Mouse (Mus musculus) cerebellum, adult 11-12 months (tissue): ENCODE measurements around the gene Pla2r1.
A peak's percentile ranks its signal among the peaks of the same experiment; 100 is the strongest.

Source experiments
- DNase-seq: peaks from one replicate; pipeline ENCODE4 v3.0.0; 2022

Gene Pla2r1

GRCm38 (mm10) chr2:60401694-60402093 lies 151.4 kb downstream of the Pla2r1 start:
- DNase-seq: no peak

DNA sequence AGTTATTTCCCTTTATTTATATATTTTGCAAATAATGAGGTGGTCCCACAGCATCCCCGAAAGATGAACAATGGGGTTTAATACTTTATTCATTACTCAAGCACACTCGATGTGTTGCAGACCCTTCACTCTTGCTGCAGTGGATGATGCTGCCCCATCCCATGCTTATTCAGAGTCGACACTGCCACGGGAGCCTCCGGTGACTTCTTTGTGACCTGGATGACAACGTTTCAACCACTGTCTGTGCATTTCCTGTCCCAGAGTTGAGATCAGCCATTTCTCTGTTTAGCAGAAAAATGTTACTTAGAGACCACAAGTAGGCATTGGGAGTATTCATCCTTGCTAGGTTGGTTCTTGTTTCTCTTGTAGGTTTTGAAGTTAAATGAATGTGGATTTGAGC lies 159.3 kb downstream of the Pla2r1 start:
- DNase-seq: no peak

DNA sequence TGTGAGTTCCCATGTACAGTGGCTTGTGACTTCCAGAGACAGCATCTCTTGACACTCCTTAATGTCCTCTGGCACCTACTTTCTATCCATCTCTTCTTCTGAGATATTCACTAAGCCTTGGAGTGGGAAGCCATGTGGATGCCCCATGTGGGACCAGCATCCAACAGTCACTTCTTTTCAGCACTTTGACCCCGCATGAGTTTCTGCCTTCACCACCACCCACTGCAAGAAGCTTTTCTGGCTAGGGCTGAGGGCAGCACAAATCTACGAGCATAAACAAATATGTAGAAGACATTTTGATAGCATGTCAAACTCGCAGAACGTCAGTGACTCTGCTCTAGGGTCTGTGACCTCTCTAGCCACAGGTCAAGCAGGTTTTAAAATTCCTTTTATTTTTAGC lies 160.8 kb downstream of the Pla2r1 start:
- DNase-seq: no peak

- no peak for DNase-seq
Observed at GRCm38 (mm10) chr2:60387363-60387762, 165.7 kb downstream of the Pla2r1 start.

GRCm38 (mm10) chr2:60386835-60387234 lies 166.3 kb downstream of the Pla2r1 start:
- no peak for DNase-seq

DNA sequence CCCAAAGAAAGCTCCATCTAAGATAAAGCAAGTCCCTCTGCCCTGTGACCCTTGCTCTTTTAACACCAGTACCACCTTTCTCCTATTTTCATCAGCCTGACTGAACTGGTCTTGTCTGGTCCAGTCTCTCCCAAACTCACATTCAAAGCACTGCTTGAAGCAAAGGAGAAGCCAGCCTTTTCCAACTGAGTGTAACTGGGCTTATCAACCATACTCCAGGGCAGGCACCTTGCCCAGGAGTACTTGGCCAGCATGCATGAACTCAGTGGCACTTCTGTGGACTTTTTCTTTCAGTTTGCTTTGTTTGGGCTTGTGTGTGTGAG lies 168.4 kb downstream of the Pla2r1 start:
- DNase-seq: no peak

- no peak for DNase-seq
Observed at GRCm38 (mm10) chr2:60384083-60384762, 168.9 kb downstream of the Pla2r1 start.

DNA sequence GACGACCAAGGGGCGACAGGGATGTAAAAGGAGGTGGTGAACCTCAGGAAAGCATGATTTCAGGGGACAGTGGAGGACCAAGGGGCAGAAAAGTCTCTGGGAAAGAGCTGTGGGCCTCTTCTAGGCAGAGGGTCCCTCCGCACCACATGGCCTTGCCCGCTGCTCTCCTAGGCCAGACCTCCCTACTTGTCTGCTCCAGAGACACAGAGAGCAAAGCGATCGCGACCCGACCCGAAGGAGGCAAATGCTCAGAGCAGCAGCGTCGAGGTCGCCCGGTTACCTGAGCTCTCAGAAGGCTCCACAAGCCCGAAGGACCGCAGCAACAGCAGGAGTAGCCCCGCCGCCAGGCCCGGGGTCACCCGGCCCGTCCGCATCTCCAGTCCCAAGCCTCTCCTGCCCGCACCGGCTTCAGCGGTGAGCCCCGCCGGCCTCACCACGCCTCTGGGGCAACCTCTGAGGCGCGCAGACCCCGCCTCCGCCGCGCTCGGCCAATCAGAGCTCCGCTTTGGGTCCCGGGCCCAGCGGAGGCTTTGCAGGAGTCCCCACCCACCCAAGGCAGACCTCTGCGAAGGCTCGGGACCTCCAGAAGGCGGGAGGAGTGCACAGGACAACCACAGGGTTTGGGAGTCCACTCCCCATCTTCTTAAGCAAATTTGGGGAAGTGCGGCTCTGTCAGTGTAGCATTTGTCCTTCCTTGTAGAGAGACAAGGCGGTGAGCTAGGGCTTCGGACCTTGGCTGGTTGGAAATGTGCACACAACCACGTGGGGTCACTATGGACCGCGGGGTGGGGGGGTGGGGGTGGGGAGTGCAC lies 170.0 kb downstream of the Pla2r1 start, which contains the start of gene Ly75:
Gene Ly75 (minus strand): TSS at position 446 of the 812 bp plus-strand sequence.
- peak; percentile 47 for DNase-seq

- no peak for DNase-seq
Observed at GRCm38 (mm10) chr2:60382346-60382745, 170.8 kb downstream of the Pla2r1 start.

DNA sequence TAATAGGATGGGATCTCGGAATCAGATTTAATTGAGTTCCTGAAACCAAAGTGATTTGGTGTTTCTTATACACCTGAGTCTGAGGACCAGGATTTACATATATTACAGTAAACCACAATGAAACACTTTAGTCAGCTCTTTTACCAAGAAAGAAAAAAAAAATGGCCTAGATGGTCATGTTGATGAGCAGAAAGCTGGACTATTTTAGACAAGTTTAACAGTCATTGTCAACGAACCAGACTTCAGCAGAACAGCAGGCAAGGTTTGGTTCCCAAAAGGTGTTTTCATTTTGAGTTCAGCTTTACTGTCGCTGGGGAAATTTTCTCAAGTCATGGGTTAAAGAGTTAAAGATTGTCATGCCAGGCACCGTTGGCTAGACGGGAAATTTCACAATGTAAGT lies 175.8 kb downstream of the Pla2r1 start:
- DNase-seq: no peak

GRCm38 (mm10) chr2:60375608-60376107 lies 177.4 kb downstream of the Pla2r1 start:
- DNase-seq: no peak

DNA sequence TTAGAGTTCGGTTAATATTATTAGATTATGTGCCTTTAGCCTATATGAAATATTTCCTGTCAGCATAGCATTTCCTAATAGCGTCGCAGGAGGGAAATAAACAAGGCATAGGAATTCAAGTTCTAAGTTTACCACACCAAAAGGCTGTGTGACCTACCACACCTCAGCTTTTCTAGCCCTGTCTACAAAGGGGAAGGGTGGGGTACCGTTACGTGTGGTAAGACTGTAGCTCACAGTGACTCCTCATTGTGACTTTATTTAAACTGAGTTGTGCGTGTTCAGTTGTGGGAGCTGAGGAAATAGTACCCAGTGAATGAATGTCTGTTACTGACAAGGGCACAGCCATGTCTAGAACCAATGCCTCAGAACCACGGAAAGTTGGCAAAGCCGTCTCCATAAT lies 178.0 kb downstream of the Pla2r1 start:
- DNase-seq: no peak

- DNase-seq: no peak
Observed at GRCm38 (mm10) chr2:60370188-60370587, 182.9 kb downstream of the Pla2r1 start.

- no peak for DNase-seq
Observed at GRCm38 (mm10) chr2:60369454-60369853, 183.7 kb downstream of the Pla2r1 start.

- DNase-seq: no peak
Observed at GRCm38 (mm10) chr2:60367871-60368270, 185.2 kb downstream of the Pla2r1 start.
